Mouse (Mus musculus) intestine, embryonic 16.5 days (tissue): Measurements from ENCODE around the gene Smarcc1. TPM values are rescaled to one million over a fixed set of nuclear protein-coding genes. Genes with fewer than 3 reads are reported as not detected.
"Not testable (repeated sequence)": the region's sequence is repeated elsewhere in the genome, so short reads cannot be mapped to it uniquely, and the experiment has no call there.

Source experiments
- ATAC-seq: fragments of 200-750 bp; cut with Nextera tagmentation; 2 replicates; pipeline ENCODE4 v1.8.0; 2017; ENCODE audit warnings: moderate TSS enrichment, moderate library complexity
- H3K27ac ChIP-seq: fragments of 300-500 bp; sonication (generic); 2 replicates; pipeline ENCODE4 v1.5.1; 2014; ENCODE audit warnings: mild to moderate bottlenecking, low read length
- H3K27me3 ChIP-seq: fragments of 300-500 bp; sonication (generic); replicated peaks from 2 replicates; pipeline ENCODE4 v1.6.1; 2014; ENCODE audit warnings: low read length, control low read depth, mixed read lengths; ENCODE audit not compliant: control insufficient read depth, insufficient read depth
- H3K36me3 ChIP-seq: fragments of 300-500 bp; sonication (generic); 2 replicates; pipeline ENCODE4 v1.6.1; 2014; ENCODE audit warnings: low read length, control low read depth; ENCODE audit not compliant: control insufficient read depth, insufficient read depth
- H3K4me1 ChIP-seq: fragments of 300-500 bp; sonication (generic); 2 replicates; pipeline ENCODE4 v1.6.1; 2014; ENCODE audit warnings: low read length, control low read depth, mixed read lengths; ENCODE audit not compliant: control insufficient read depth, insufficient read depth
- H3K4me2 ChIP-seq: fragments of 300-500 bp; sonication (generic); 2 replicates; pipeline ENCODE4 v1.6.1; 2014; ENCODE audit warnings: low read depth, low read length, control low read depth
- H3K4me3 ChIP-seq: fragments of 300-500 bp; sonication (generic); 2 replicates; pipeline ENCODE4 v1.5.1; 2014; ENCODE audit warnings: mild to moderate bottlenecking, low read length
- H3K9ac ChIP-seq: fragments of 300-500 bp; sonication (generic); 2 replicates; pipeline ENCODE4 v1.6.1; 2014; ENCODE audit warnings: low read depth, low read length
- H3K9me3 ChIP-seq: fragments of 300-500 bp; sonication (generic); 2 replicates; pipeline ENCODE4 v1.6.1; 2016; ENCODE audit warnings: low read length, control low read depth; ENCODE audit not compliant: control insufficient read depth
- WGBS: fragments of 180-500 bp; shearing (Covaris S2); extraction: QIAGEN DNeasy Blood & Tissue Kit; methylation state at CpG from one replicate; pipeline ENCODE4 v1.1.7; 2014; 5-methylcytosine and 5-hydroxymethylcytosine counted together
- polyA plus RNA-seq: library from polyadenylated mRNA; unstranded; fragments of >200 nt; fragmentation: Nextera tagmentation; extraction: Ambion mirVana; gene quantifications from 2 replicates; pipeline ENCODE4 v1.2.1, GENCODE M21; 2015

Gene Smarcc1
- polyA plus RNA-seq = 56.8 and 60.8 TPM in 2 replicates

GRCm38 (mm10) chr9:110116977-110117778 is at the start of gene Smarcc1:
Smarcc1 (plus strand) TSS chr9:110117708.
- no peaks in the 10 kb centered on the region for H3K27me3 ChIP-seq
- no peaks in the 10 kb centered on the region for H3K36me3 ChIP-seq
- under 1% methylated on average over 73 of the region's 79 CpGs for WGBS
- H3K27ac ChIP-seq = peak within 1 kb of the TSS; percentile 97
- H3K4me2 ChIP-seq = peak within 1 kb of the TSS; percentile 73
- peak within 1 kb of the TSS; percentile 95 for H3K4me3 ChIP-seq
- H3K4me1 ChIP-seq = peaks cover 11% of the 10 kb centered on the region
- peak within 1 kb of the TSS; percentile 92 for H3K9ac ChIP-seq
- no peaks in the 10 kb centered on the region for H3K9me3 ChIP-seq
- peak; percentile 98 for ATAC-seq

- H3K27me3 ChIP-seq = no peaks in the 10 kb centered on the region
- no peak for ATAC-seq
- H3K4me3 ChIP-seq = no peak overlapping the region
- H3K36me3 ChIP-seq = 0 out of 2 replicates have a peak, but pooled peaks cover 2% of the 10 kb centered on the region
- H3K9ac ChIP-seq = no peak overlapping the region
- no peaks in the 10 kb centered on the region for H3K4me1 ChIP-seq
- H3K9me3 ChIP-seq = no peaks in the 10 kb centered on the region
- H3K27ac ChIP-seq = no peak overlapping the region
- WGBS = 93% methylated on average over 6 of the region's 6 CpGs
- H3K4me2 ChIP-seq = no peak overlapping the region
These were observed 48.8 kb upstream of the Smarcc1 start for GRCm38 (mm10) chr9:110068745-110069144.

DNA sequence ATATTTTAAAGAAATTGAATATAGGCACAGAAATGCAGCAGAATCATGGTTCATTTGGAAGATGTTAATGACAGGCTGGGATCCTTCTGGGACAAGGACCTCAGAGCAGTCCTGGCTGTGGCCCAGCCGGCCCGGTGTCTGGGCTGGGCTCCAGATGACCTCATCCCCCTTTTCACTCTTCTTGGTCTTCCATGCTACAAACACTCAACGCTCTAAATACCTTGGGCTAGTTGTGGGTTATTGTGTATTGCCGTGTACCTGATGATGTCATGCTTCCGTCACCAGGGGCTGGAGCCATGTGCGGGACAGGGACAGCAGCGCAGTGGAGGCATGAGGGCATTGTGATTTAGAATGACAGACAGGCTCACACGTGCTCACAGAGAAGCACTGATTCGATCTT is 47.1 kb upstream of the Smarcc1 start:
- H3K9ac ChIP-seq = no peak overlapping the region
- no peaks in the 10 kb centered on the region for H3K9me3 ChIP-seq
- H3K36me3 ChIP-seq = 0 out of 2 replicates have a peak, but pooled peaks cover 3% of the 10 kb centered on the region
- no peak overlapping the region for H3K27ac ChIP-seq
- peak; percentile 58; the same call in 1 of the 2 replicates for ATAC-seq
- H3K27me3 ChIP-seq = no peaks in the 10 kb centered on the region
- WGBS = 63% methylated on average over 9 of the region's 9 CpGs
- H3K4me2 ChIP-seq = no peak overlapping the region
- no peaks in the 10 kb centered on the region for H3K4me1 ChIP-seq
- H3K4me3 ChIP-seq = no peak overlapping the region

GRCm38 (mm10) chr9:110071011-110071410 is 46.5 kb upstream of the Smarcc1 start:
- H3K4me2 ChIP-seq = no peak overlapping the region
- H3K27ac ChIP-seq = no peak overlapping the region
- 68% methylated on average over 4 of the region's 4 CpGs for WGBS
- H3K4me3 ChIP-seq = no peak overlapping the region
- no peaks in the 10 kb centered on the region for H3K9me3 ChIP-seq
- H3K36me3 ChIP-seq = 0 out of 2 replicates have a peak, but pooled peaks cover 3% of the 10 kb centered on the region
- H3K9ac ChIP-seq = no peak overlapping the region
- ATAC-seq = no peak
- no peaks in the 10 kb centered on the region for H3K27me3 ChIP-seq
- no peaks in the 10 kb centered on the region for H3K4me1 ChIP-seq

GRCm38 (mm10) chr9:110071843-110072242 is 45.7 kb upstream of the Smarcc1 start:
- 11% methylated on average over 1 of the region's 1 CpGs for WGBS
- Histone ChIP-seq H3K27ac (no peak overlapping the region), H3K4me2 (no peak overlapping the region), H3K9me3 (no peaks in the 10 kb centered on the region), H3K4me3 (no peak overlapping the region), H3K4me1 (no peaks in the 10 kb centered on the region), H3K27me3 (no peaks in the 10 kb centered on the region), H3K36me3 (0 out of 2 replicates have a peak, but pooled peaks cover 3% of the 10 kb centered on the region), H3K9ac (no peak overlapping the region)
- peak; percentile 42; the same call in 1 of the 2 replicates for ATAC-seq

DNA sequence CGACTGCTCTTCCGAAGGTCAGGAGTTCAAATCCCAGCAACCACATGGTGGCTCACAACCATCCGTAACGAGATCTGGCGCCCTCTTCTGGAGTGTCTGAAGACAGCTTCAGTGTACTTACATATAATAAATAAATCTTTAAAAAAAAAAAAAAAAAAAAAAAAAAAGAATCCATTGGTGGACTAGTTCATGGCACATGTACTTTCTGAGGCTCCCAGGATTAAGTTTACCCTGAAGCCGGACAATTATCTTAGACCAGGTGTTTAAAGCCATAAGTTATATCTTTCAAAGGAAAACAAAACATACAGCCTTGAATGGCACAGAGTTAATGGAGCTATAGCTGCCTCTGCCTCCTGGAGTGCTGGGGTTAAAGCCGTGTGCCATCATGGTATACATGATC is 41.0 kb upstream of the Smarcc1 start:
- H3K4me1 ChIP-seq, H3K4me3 ChIP-seq, H3K4me2 ChIP-seq, H3K27me3 ChIP-seq, H3K27ac ChIP-seq, H3K9ac ChIP-seq, ATAC-seq, H3K9me3 ChIP-seq, H3K36me3 ChIP-seq: not testable (repeated sequence)
- 82% methylated on average over 4 of the region's 7 CpGs for WGBS

- Histone ChIP-seq H3K4me1 (peaks cover 14% of the 10 kb centered on the region; the same call in 1 of the 2 replicates), H3K4me3 (no peak overlapping the region), H3K27ac (no peak overlapping the region), H3K4me2 (no peak overlapping the region), H3K36me3 (peaks cover 20% of the 10 kb centered on the region), H3K9me3 (no peaks in the 10 kb centered on the region), H3K27me3 (no peaks in the 10 kb centered on the region), H3K9ac (no peak overlapping the region)
- ATAC-seq = no peak
- 79% methylated on average over 3 of the region's 3 CpGs for WGBS
These were observed 36.4 kb upstream of the Smarcc1 start for GRCm38 (mm10) chr9:110081066-110081465.

DNA sequence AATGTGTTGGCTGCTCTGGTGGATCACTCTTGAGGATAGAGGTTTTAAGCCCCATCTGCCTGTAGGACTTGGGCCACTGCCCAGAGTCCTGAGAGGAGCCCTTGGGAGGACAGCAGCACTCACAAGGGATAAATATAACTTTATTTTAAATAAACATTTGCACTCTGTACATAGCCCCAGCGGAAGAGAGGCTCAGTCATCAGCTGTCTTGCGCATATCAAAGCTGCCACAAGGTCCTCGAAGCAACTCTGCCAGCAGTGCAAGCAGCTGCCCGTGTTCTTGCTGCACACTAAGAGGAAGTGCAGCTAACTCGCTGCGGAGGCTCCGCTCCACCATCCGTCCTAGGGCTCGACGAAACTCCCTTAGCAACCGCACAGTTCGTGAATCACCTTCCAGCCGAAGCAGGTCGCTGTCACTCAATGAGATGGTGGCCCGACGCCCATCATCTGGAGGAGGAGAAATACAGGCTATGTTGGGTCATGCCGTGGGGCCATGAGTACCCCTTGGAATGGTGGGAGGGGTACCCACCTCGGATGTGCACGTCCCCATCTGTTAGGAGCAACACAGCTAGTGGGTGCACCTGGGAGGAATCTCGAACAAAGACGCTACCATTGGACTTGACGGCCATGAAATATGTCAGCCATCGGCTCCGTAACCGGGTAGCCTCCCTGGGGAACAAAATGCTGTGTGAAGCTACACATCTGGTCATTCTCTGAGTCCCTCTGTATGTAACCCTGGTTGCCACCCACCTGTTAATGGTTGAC is 33.1 kb upstream of the Smarcc1 start:
- no peaks in the 10 kb centered on the region for H3K9me3 ChIP-seq
- H3K27ac ChIP-seq = 0 out of 2 replicates have a peak overlapping the region, but pooled peaks have one; percentile 27
- peak; percentile 63 for ATAC-seq
- no peak overlapping the region for H3K9ac ChIP-seq
- no peak overlapping the region for H3K4me3 ChIP-seq
- H3K4me2 ChIP-seq = no peak overlapping the region
- 72% methylated on average over 25 of the region's 25 CpGs for WGBS
- H3K27me3 ChIP-seq = no peaks in the 10 kb centered on the region
- H3K4me1 ChIP-seq = peaks cover 14% of the 10 kb centered on the region; the same call in 1 of the 2 replicates
- H3K36me3 ChIP-seq = peaks cover 34% of the 10 kb centered on the region

GRCm38 (mm10) chr9:110085693-110086092 is 31.8 kb upstream of the Smarcc1 start:
- no peak overlapping the region for H3K9ac ChIP-seq
- no peak for ATAC-seq
- WGBS = 89% methylated on average over 8 of the region's 8 CpGs

More at GRCm38 (mm10) chr9:110085693-110086092, 31.8 kb upstream of the Smarcc1 start:
- H3K27me3 ChIP-seq = no peaks in the 10 kb centered on the region
- H3K4me3 ChIP-seq = no peak overlapping the region
- H3K36me3 ChIP-seq = peaks cover 39% of the 10 kb centered on the region
- H3K4me1 ChIP-seq = peaks cover 14% of the 10 kb centered on the region; the same call in 1 of the 2 replicates
- H3K9me3 ChIP-seq = no peaks in the 10 kb centered on the region
- H3K4me2 ChIP-seq = no peak overlapping the region
- H3K27ac ChIP-seq = no peak overlapping the region
